Mouse (Mus musculus) liver, embryonic 12.5 days (tissue): ENCODE data around the gene Hsf5. TPM values are rescaled to one million over a fixed set of nuclear protein-coding genes. Genes with fewer than 3 reads are reported as not detected.

Source experiments
- ATAC-seq: fragments of 200-750 bp; cut with Nextera tagmentation; 2 replicates; pipeline ENCODE4 v1.8.0; 2017; ENCODE audit warnings: moderate number of reproducible peaks, mild to moderate bottlenecking, moderate library complexity
- H3K27ac ChIP-seq: fragments of 300-500 bp; sonication (generic); 2 replicates; pipeline ENCODE4 v1.5.1; 2016; ENCODE audit warnings: mild to moderate bottlenecking
- H3K27me3 ChIP-seq: fragments of 300-500 bp; sonication (generic); replicated peaks from 2 replicates; pipeline ENCODE4 v1.6.1; 2016; ENCODE audit warnings: mild to moderate bottlenecking, moderate library complexity
- H3K36me3 ChIP-seq: fragments of 300-500 bp; sonication (generic); 2 replicates; pipeline ENCODE4 v1.6.1; 2016; ENCODE audit warnings: mild to moderate bottlenecking, moderate library complexity
- H3K4me1 ChIP-seq: fragments of 300-500 bp; sonication (generic); 2 replicates; pipeline ENCODE4 v1.6.1; 2016
- H3K4me2 ChIP-seq: fragments of 300-500 bp; sonication (generic); 2 replicates; pipeline ENCODE4 v1.6.1; 2016; ENCODE audit warnings: mild to moderate bottlenecking, moderate library complexity
- H3K4me3 ChIP-seq: fragments of 300-500 bp; sonication (generic); 2 replicates; pipeline ENCODE4 v1.5.1; 2016; ENCODE audit warnings: mild to moderate bottlenecking, moderate library complexity
- H3K9ac ChIP-seq: fragments of 300-500 bp; sonication (generic); 2 replicates; pipeline ENCODE4 v1.6.1; 2016; ENCODE audit warnings: mild to moderate bottlenecking, moderate library complexity
- H3K9me3 ChIP-seq: fragments of 300-500 bp; sonication (generic); replicated peaks from 2 replicates; pipeline ENCODE4 v1.6.1; 2016; ENCODE audit warnings: mild to moderate bottlenecking, moderate library complexity
- WGBS: fragments of 180-500 bp; shearing (Covaris S2); methylation state at CpG from one replicate; pipeline ENCODE4 v1.1.7; 2016; ENCODE audit not compliant: insufficient replicate concordance; 5-methylcytosine and 5-hydroxymethylcytosine counted together
- polyA plus RNA-seq: library from polyadenylated mRNA; unstranded; fragments of >200 nt; fragmentation: Nextera tagmentation; extraction: Ambion mirVana; gene quantifications from 2 replicates; pipeline ENCODE4 v1.2.1, GENCODE M21; 2016

The Hsf5 gene
- polyA plus RNA-seq, 1 experiment from 2014 or later: 0.02 TPM

DNA sequence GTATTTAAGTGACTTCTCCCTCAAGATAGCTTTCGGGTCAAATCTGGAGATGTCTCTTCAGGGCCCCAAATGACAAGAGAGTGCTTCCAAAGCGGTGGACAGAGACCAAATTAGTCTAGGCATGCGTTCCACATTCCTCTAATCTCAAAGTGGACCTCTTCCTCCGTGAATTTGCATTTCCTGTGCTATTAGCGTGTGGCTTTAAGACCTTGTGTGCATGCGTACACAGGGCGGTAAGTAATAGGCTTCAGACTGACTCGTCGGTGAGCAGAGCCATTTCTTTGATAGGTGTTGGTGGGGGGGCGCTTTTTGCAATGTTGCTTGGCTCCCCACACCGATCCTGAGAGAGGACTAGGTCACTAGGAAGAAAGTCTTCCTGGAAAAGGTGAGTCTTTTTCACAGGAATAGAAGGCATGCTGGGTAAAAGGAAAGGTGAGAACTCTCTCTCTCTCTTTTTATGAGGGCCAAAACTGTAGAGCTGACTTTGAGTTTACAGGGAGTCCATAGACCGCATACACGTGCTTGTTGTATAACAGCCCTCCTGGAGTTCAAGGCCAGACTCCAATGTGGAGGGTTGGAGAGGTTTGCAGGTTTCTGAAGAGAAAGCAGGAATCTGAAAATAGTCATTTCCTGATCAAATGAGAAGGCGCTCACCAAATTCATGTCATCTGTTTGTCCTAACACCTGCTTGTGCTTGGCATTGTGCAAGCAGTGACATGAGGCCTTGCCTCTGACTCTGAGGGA lies 85.1 kb downstream of the Hsf5 start:
- 36% methylated on average over 14 of the region's 14 CpGs for WGBS
- no peaks in the 10 kb centered on the region for H3K27me3 ChIP-seq
- peak overlapping the region; percentile 34 for H3K4me2 ChIP-seq
- H3K9ac ChIP-seq: peak overlapping the region; percentile 28; the same call in 1 of the 2 replicates
- no peak overlapping the region; the same call in 1 of the 2 replicates for H3K4me3 ChIP-seq
- peak overlapping the region; percentile 78 for H3K27ac ChIP-seq
- peaks cover 84% of the 10 kb centered on the region for H3K4me1 ChIP-seq
- peaks cover 2% of the 10 kb centered on the region; the same call in 1 of the 2 replicates for H3K36me3 ChIP-seq
- no peaks in the 10 kb centered on the region for H3K9me3 ChIP-seq
- ATAC-seq: no peak

DNA sequence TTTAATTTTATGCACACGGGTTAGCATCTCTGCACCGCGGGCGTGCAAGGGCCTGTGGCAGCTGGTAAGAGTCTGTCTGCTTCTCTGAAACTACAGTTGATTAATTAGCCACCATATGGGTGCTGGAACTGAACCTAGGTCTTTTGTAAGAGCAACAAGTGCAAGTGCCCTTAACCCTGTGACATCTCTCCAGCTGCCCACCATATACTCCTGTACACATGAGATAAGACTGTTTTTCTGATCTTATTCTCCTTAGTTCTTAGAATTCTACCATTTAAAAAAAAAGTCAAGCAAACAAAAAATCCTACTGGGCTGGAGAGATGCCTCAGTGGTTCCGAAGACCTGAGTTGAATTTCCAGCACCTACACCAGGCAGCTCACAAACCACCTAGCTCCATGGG lies 86.7 kb downstream of the Hsf5 start:
- Histone ChIP-seq H3K27me3 (no peaks in the 10 kb centered on the region), H3K4me3 (no peak overlapping the region), H3K36me3 (peaks cover 2% of the 10 kb centered on the region; the same call in 1 of the 2 replicates), H3K27ac (peak overlapping the region; percentile 72), H3K4me1 (peaks cover 90% of the 10 kb centered on the region), H3K4me2 (peak overlapping the region; percentile 47), H3K9me3 (no peaks in the 10 kb centered on the region), H3K9ac (peak overlapping the region; percentile 37; the same call in 1 of the 2 replicates)
- WGBS: 53% methylated on average over 5 of the region's 5 CpGs
- peak; percentile 83 for ATAC-seq

DNA sequence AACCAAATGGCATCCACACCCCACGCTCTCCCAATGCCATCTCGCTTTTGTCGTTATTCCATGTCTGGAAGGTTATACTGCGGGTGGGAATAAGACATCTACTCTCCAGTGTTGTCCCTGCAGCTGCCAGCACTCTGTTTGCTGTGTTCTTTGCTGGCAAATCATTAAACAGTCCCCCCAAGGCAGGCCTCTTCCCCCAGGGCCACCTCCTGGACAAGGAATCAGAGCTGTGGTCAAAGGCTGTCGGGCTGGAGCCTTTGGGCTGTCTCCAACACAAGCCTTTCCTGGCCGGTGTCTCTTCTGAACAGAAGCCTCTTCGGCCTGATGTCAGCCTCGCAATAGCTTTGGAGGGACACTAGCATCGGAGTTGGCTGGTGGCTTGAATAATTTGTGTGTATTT lies 87.3 kb downstream of the Hsf5 start:
- Histone ChIP-seq H3K4me1 (peaks cover 93% of the 10 kb centered on the region), H3K27ac (peak overlapping the region; percentile 72), H3K9me3 (no peaks in the 10 kb centered on the region), H3K27me3 (no peaks in the 10 kb centered on the region), H3K36me3 (peaks cover 2% of the 10 kb centered on the region; the same call in 1 of the 2 replicates), H3K9ac (peak overlapping the region; percentile 37), H3K4me3 (no peak overlapping the region), H3K4me2 (peak overlapping the region; percentile 47)
- WGBS: 69% methylated on average over 9 of the region's 9 CpGs
- no peak for ATAC-seq

DNA sequence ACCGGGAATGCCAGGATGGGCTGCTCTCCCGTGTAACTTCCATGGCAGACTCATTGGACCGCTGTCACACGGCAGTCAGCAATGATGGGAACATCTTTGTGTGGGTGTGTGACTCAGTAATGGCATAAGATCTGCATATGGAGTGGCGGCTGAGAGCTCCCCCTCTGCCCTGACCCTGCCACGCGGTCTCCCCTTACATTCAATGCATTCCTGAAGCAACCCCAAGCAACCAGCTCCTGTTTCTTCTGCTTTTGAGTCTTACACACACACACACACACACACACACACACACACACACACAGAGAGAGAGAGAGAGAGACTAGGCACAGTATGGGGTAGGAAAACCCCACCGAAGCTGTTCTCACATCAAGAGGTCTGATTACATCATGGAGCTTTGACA lies 90.6 kb downstream of the Hsf5 start:
- no peaks in the 10 kb centered on the region for H3K27me3 ChIP-seq
- no peaks in the 10 kb centered on the region for H3K9me3 ChIP-seq
- H3K4me1 ChIP-seq: peaks cover 94% of the 10 kb centered on the region
- H3K36me3 ChIP-seq: peaks cover 2% of the 10 kb centered on the region; the same call in 1 of the 2 replicates
- no peak overlapping the region for H3K4me3 ChIP-seq
- ATAC-seq: no peak
- no peak overlapping the region for H3K27ac ChIP-seq
- 59% methylated on average over 8 of the region's 8 CpGs for WGBS
- H3K9ac ChIP-seq: no peak overlapping the region
- no peak overlapping the region for H3K4me2 ChIP-seq

DNA sequence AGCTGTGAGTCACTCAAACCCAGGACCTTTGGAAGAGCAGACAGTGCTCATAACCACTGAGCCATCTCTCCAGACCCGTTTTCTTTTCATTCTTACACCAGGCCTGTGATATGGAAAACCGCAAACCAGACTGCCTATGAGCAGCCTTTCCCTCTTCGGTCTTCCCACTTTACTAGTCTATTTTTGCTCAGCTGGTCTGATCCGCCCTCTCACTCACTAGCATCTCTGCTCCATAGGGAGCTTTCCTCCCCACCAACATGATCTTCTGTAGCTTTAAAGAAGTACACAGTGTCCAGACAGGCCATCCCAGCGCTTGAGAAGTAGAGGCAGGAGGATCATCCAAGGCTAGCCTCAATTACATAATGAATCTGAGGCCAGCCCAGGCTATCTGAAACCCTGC lies 92.0 kb downstream of the Hsf5 start:
- Histone ChIP-seq H3K27ac (no peak overlapping the region; the same call in 1 of the 2 replicates), H3K36me3 (peaks cover 2% of the 10 kb centered on the region; the same call in 1 of the 2 replicates), H3K9ac (no peak overlapping the region), H3K9me3 (no peaks in the 10 kb centered on the region), H3K4me1 (peaks cover 92% of the 10 kb centered on the region), H3K4me2 (no peak overlapping the region), H3K4me3 (no peak overlapping the region), H3K27me3 (no peaks in the 10 kb centered on the region)
- no peak for ATAC-seq
- 74% methylated on average over 5 of the region's 5 CpGs for WGBS

Other genes starting within 250 kb of the Hsf5 start
- 5.0 and 5.9 TPM in 2 replicates for gene Rad51c, start 212.2 kb upstream of the Hsf5 start, polyA plus RNA-seq
- not detected in 2 replicates for gene Tex14, start 212.1 kb upstream of the Hsf5 start, polyA plus RNA-seq
- not detected in 2 replicates for gene Gm11492, start 50.5 kb upstream of the Hsf5 start, polyA plus RNA-seq
- gene Sept4, start 48.3 kb upstream of the Hsf5 start, polyA plus RNA-seq: 10.0 and 10.1 TPM in 2 replicates
- 17.5 and 19.3 TPM in 2 replicates for gene Mtmr4, start 25.0 kb upstream of the Hsf5 start, polyA plus RNA-seq
- 5.3 and 6.9 TPM in 2 replicates for gene Rnf43, start 45.6 kb downstream of the Hsf5 start, polyA plus RNA-seq
- 207 and 209 TPM in 2 replicates for gene Supt4a, start 120.4 kb downstream of the Hsf5 start, polyA plus RNA-seq
- gene Tspoap1, start 143.4 kb downstream of the Hsf5 start, polyA plus RNA-seq: 5.9 and 6.2 TPM in 2 replicates
- 209 and 217 TPM in 2 replicates for gene Mpo, start 176.4 kb downstream of the Hsf5 start, polyA plus RNA-seq
- gene Lpo, start 211.1 kb downstream of the Hsf5 start, polyA plus RNA-seq: not detected in 2 replicates
- gene Mks1, start 236.1 kb downstream of the Hsf5 start, polyA plus RNA-seq: 3.9 and 4.3 TPM in 2 replicates